Mouse (Mus musculus) CD4-positive, CD25-positive, alpha-beta regulatory T cell, adult 4 months (primary cell): ENCODE results near the gene Hmbs. TPM values are rescaled to one million over a fixed set of nuclear protein-coding genes. Genes with fewer than 3 reads are reported as not detected.
"Not testable (repeated sequence)": the region's sequence is repeated elsewhere in the genome, so short reads cannot be mapped to it uniquely, and the experiment has no call there.

Experiments
- ATAC-seq: one replicate; pipeline ENCODE4 v1.8.0; 2017
- polyA plus RNA-seq, 2 experiments: library from polyadenylated mRNA; unstranded; fragments of 100-300 nt; shearing (Covaris generic); gene quantifications; one replicate each; pipeline ENCODE4 v1.2.1; 2017

Hmbs gene
- polyA plus RNA-seq, 2 experiments from 2014 or later: 23.7 to 24.0 TPM

DNA sequence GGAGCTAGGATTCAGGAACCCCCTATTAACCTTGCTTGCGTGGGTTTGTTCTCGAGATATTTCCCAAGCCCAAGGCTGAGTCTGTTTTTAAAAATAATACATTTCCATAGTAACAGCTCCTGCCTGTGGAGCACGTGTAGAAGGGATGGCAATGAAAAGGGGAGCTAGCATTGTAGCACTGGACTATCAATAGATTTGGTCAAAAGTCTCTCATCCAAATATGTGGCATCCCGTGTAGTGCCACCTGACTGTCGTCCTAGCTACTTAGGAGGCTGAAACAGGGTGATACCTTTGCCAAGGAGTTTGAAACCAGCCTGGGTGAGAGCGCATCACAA is 23.3 kb downstream of the Hmbs start:
- no peak for ATAC-seq

DNA sequence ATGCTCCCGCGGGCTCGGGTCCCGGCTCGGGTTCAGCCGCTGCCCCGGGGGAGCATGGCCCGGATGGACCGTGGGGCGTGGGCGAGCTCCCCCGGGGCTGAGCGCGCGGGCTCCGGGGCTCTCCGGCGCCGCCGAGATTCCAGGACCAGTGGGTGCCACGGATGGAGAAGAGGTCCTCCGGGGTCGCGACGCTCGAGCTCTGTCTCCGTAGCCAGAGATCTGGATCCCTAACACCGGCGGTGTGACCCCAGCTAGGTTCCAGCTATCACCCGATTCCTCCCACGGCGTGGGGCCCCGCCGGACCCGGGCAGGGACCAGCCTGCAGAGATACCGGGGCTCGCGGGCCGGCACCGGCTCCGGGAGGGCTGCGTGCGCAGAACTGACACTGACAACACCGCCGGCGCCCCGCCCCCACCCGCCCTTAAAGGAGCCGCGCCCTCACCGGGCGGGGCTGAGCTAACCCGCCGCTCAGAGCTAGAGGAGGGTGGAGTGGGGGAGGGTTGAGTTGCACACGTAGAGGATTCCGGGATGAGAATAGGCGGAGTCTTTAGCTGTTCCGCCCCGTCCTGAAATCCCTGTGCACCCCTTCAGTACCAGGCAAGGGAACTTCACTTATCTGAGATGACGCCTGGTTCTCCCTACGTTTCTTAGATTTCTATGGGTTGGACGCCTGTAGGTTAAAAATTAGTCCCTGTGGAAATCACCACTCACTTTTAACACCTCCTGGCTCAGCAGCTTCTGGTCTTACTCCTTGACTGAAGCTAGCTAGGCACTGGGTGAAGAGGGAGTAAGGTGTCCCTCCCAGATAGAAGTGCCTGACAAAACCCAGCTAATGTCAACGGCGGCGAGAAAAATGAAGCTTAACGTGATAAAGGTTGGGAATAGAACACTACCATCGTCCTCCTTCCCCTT is 23.9 kb downstream of the Hmbs start, which contains the start of gene C2cd2l:
Gene C2cd2l, minus strand, starts transcription at position 399 of the 912 bp plus-strand sequence.
- ATAC-seq: peak; percentile 81

DNA sequence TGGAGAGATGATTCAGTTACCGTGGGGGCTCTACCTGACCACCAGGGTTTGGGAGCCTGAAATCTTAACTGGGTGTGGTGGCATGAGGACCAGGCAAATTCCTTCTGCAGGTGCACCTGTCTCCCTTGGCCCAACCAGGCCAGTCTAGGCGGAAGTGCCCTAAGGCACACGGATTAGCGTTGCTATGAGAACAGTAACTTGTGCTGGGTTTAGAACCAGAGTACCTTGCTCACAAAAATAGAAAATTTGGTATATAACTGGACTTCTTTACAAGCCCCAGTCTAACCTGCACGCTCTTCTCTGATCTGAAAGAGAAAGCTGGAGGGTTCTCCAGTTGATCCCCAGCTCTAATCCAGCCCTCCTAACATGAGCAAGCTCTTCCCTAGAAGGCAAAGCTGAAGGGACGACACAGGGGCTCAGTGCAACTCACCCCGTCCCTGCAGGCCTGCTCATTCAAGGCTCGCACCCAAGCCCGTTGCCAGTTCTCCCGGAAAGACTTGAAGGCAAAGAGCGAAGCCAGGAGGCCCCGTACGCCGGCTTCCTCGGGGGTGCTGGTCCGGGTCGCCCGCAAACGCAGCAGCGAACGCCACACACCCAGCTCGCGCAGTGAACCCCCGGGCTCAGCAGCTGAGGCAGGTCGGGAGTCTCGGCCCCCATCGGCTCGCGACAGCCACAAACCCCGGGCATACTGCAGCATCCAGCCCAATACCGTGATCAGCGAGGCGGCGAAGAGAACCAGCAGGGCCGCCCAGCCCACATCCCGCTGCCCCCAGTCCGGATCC is 24.7 kb downstream of the Hmbs start:
- peak; percentile 39 for ATAC-seq

DNA sequence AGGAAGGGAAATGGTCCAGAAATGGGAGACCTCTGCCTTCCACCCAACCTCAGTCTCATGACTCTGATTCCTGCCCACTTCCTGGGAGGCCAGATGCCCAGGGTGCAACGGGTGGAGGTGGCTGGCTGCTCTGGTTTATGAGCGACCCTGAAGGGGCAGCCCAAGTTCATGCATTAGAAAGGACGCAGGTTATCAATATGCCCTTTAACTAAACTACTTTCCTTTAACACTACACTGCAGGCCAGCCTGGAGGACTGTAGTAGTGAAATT is 25.3 kb downstream of the Hmbs start:
- ATAC-seq: no peak

DNA sequence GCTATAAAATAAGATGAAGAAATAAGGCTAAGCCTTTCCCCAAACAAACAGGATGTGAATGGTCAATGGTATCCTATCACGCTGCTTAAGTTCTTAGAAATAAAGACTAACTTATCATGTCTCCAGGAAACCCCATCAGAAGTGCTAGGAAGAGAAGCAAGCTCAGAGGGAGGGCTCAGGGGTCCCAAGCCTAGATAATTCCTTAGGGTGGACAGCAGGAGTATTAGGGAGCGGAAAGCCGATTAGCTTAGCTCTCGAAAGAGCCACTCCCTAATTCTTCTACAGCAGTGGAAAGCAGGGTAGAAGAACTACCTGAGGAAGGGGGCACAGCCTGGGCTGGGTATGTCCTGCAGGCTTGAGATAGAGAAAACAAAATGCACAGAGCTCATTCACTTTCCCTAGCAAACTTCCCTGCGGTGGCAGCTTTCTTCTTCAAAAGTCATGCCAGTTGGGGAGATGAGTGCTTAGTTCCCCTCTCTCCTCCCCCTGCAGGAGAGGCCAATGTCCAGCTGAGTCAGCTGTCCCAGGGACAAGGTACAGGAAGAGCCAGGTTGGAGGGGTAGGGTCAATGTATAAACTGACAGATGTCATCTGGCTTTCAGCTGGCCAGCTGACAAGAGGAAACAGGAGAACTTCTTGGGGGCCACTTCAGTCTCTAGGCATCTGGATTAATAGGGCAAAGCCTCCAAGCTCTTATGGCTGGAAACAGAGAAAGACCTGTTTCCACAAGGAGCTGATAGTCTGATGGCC is 25.8 kb downstream of the Hmbs start:
- no peak for ATAC-seq

DNA sequence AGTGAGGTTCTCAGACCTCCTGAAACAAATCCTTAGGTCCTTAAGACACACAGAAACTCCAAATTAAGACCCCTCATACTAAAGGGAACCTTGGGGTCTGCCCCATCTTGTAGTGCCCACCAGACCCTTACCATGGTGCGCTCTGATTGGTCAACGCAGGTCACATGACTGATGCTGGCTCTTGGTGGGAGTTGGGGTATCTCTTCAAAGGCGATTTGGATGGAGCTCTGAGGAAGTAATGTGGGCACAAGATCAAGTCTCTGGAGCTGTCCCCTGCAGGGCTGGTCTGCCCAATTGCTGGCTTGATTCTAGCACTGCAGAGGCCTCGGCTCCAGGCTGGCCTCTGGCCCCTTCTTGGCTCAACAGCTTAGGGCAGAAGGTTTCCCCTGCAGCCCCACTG is 26.6 kb downstream of the Hmbs start:
- no peak for ATAC-seq

DNA sequence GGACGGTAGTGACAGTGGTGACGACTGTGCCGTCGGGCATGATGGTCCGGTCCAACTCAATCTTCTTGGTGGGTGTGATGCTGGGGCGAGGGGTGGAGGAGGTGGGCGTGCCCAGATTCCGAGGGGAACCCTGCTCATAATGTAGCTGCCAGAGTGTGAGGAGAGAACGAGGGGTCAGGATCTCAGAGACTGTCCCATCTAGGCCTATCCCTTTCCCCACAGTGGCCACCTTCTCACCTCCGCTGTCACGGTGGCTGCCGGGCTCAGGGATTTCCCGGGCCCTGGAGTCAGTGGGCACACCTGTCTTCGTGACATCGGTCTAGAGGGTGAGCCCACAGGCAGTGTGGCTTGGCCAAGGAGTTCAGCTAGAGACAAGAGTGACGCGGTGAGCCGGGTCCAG is 29.1 kb downstream of the Hmbs start:
- ATAC-seq: no peak

DNA sequence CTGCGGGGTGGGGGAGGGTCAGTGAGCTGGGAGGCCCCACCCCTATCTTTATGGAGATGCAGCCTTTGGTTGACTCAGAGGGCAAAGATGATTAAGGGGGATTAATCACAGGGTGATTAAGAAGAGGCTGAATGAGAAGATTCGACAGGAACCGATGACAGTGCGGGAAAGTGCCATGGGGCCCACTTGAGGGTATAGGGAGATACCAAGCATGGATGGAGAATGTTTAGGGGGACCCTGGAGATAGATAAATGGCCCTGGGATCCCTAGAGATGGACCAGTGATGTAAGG is 29.8 kb downstream of the Hmbs start:
- no peak for ATAC-seq

DNA sequence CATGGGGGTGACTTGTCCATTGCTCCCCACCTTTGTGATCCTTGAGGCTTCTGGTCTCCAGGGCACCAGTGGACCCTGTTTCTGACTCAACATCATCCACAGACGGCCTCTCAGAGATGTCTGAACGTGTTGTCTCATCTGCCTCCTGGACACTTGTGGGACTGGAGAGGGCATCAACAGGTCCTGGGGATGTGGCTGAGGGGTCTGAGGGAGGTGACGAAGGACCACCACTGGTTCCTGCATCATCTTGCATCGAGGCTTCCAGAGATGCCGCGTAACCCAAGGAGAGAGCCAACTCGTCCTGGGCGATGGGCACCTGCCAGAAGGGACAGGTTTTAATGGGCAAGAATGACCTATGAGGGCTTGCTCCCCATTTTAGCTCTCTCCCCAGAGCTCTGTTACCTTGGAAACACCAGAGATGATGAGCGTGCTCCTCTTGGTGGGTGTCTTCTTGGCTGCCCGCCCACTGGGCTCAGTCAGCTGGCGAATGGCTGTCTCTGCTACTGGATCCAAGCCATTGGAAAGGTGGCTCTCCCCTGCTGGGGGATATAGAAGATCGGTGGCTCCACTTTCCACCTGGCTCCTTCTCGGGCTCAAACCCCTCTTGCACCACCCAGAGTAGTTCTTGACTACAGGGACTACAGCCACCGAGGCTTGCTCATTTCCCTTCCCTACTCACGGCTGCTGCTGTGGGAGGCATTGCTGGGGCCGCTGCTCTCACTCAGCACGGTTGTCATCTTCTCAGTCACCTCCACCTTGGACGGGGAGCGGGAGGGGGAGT is 30.4 kb downstream of the Hmbs start:
- no peak for ATAC-seq

DNA sequence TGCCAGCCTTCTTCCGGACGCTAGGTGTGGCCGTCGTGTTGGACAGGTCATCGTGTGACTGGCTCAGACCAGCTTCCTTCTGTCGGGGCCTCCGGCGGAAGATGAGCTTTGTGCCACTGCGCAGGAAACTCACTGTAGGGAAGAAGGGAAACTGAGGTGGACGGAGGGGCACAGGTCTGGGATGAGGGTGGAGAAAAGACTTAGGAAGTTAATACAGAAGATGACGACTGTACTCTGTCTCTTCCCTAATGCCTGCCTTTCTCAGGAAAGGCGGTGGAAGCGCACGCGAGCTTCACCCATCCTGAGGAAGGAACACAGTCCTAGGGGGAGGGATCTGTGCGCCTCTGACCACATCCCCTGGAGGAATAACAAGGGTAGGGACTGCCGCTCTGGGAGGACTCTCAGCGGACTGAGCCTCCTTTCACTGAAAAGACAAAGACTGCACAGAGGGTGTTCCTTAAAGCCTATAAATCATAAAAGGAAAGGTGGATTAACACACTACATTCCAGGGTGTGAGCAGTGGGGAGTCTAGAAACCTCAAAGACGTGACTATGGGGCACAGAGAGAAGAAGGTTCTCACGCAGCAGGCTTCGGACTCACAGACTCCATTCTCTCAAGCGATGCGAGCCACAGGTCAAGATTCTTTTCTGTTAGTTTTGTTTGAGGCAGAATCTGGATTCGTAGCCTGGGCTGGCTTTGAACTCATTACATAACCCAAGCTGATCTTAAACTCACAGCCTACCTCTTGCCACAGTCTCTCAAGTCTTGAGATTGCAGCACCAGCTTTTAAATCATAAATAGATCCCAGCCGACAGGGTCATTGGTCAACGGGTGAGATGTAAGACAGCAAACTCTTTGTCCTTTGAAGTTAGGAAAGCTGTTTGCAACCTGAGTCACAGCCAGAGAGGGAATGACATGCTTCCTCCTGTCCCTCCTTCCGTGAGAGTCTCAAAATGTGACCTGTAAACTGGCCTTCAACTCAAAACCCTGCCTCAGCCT is 32.6 kb downstream of the Hmbs start:
- ATAC-seq: no peak

DNA sequence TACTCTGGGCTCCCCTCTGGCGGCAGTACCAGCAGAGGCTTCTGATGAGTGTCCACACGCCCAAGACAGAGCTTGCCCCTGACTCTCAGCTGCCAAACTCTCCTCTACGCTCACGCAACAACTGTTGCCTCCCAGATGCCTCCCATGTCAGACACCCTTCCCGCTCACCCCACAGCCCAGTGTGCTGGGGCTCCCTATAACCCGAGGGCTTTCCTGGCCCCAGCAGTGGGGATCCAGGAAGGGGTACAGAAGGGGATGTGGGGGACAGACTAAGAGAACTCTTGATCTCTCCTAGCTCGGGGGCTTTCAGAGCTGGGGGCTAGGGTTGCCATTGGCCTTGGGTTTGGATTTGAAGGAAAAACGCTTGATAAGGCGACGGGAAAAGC is 33.3 kb downstream of the Hmbs start:
- ATAC-seq: no peak

DNA sequence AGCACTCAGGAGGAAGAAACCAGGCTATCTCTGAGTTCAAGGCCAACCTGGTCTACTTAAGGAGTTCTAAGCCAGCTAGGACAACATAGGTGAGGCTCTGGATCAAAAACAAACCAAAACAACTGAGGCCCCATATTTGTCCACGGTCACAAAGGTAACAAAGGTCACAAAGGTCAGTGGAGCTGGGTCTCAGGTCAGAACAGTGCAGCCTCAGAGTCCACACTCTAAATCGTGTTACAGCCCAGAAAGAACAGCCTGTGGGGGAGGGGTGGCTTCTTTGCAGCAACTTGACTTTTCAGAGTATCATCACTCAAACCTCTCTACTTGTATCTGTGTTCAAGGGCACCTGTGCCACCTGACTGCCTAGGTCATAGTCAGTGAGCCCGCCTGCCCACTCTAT is 34.3 kb downstream of the Hmbs start:
- no peak for ATAC-seq

DNA sequence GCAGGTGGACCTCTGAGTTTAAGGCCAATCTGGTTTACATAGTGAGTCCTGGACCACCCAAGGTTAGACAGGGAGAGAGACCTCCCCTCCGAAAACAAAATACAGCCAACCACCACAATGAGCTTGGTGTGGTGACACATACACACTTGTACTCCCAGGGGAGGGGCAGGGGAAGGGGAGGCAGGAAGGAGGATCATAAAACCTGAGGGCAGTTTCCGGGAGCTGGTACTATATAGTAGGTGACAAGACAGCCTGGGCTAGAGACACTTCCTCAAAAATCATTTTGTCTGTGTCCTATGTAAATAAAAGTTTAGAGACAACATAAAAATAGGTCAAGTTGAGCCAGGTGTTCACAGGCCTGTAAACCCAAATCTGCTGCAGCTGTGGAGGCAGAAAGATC is 36.8 kb downstream of the Hmbs start:
- ATAC-seq: no peak

DNA sequence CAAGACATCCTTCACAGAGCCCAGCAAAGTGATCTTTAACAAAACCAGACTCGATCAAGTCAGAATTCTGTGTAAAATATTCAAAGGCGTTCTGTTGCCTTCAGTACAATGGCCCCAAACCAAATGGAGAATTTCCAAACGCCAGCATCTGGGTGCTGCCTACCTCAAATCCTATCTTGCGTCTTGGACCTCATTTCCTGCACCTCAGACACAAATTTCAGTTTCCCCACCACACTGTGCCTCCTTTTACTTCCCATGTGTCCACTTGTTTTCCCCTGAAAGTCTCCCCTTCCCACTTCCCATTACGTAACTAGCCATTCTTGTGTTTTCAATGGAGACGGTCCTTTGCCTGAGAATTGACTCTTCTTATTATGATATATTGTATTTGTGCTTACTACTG is 37.5 kb downstream of the Hmbs start:
- no peak for ATAC-seq

DNA sequence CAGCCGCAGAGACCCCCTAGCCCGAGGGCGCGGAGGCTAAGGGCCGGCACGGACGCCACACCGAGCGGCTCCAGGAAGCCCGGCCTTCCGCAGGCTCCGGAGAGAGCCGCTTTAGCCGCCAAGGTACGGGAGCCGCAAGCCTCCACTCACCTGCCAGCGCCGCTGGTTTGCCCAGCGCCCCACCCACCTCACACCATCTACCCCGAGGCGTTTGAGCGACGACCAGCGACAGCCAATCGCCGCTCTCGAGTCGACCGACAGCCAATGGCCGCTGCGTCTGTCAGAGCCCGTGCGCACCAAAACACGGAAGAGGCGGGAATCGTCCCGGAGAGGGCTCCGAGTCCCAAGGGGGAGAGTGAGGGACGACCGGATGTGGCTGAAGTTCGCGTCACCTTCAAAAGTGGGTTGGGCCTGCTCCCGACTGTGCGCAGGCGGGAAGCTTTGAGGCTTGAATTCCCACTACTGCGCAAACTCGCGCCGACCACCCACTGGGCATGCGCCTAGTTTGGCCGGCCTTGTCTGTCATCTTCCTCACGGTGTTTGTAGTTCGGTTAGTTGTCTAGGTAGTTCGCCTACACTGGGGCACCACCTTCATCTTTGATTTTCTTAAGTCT is 38.5 kb downstream of the Hmbs start, which contains the start of gene Hinfp:
Gene Hinfp, minus strand, starts transcription at position 206 of the 614 bp plus-strand sequence.
- peak; percentile 98 for ATAC-seq

DNA sequence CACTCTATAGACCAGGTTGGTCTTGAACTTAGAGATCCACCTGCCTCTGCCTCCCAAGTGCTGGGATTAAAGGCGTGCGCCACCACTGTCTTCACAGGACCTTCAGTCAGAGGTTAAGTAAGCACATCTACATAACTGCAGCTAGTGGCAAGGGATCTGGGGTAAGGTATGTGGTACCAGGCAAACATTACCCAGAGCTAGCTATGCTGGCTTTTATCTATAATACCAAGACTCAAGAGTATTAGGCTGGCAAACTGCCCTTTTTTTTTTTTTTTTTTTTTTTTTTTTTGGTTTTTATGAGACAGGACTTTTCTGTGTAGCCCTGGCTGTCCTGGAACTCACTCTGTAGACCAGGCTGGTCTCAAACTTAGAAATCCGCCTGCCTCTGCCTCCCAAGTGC is 44.0 kb downstream of the Hmbs start:
- not testable (repeated sequence) for ATAC-seq

DNA sequence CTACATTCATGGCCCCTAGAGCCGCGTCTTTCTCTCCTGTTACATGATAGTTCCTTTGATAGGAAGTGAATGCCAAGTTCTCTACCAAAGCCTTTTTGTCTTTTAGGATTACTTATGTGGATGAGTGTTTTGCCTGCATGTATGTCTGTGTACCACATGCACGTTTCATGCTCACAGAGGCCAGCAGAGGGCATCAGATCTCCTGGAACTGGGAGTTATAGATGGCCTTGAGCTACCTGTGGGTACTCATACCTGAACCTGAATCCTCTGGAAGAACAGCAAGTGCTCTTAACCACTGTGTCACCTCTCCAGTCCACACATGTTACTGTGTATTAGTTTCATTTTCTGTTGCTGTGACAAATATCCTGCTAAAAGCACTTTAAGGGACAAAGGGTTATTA is 51.5 kb downstream of the Hmbs start:
- ATAC-seq: peak; percentile 45

DNA sequence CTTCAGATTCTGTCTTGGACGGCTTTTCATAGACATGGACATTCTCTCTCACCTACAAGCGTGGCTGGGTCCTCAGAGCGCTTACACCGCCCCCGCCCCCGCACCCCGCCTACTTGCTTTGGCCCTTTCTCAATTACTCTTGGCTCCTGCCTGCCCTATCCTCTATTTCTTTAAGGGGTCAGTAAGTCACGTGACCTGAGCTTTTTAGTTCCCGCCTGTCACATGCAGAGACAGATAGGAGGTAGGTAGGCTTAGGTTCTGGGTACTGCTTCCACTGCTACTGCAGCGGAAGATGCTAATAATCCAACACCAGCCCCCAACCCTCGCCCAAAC is 55.1 kb downstream of the Hmbs start:
- ATAC-seq: no peak

DNA sequence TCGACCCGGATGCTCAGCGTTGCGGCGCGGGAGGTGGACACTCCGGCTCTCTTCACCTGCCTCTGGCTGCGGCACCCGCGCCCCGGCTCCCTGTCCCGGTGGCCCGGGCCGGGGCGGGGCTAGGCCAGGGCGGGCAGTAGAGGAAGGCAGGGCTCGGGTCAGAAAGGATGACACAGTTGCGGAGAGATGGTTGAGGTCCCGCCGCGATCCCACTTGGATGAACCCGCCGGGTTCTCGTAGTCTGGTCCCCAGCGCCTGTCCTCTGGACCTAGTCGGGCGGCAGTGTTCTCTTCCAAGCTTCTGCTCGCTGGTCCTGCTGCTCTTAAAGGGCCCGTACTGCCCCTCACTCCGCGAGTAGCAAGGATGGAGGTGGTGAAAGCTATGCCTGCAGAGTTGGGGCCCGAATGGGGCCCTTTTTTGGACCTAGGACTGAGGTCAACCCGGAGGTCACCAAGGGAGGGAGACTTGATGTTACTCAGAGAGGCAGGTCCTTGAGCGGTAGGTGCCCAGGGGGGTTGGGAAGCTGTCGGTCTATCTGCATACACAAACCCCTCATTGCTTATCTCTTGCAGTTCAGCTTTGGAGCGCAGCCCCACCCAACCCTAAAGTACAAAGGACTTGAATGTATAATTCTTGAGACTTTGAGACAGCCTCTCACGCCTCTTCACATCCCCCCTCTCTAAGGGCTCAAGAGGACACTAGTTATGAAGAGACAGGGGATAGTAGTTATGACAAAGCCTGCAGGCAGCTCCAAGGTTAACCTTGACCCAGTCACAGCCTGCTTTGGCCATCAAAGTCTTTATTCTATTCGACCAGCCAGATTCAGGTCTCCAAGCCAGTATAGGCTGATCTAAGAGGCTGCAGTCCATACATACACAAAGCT is 55.7 kb downstream of the Hmbs start, which contains the start of gene Abcg4:
Gene Abcg4, minus strand, starts transcription at position 540 of the 883 bp plus-strand sequence.
- peak; percentile 26 for ATAC-seq
